Mouse (Mus musculus) lung, postnatal 0 days (tissue): ENCODE measurements around the gene Zfp36l1. TPM values are rescaled to one million over a fixed set of nuclear protein-coding genes. Genes with fewer than 3 reads are reported as not detected.

ENCODE experiments used
- ATAC-seq: fragments of 200-750 bp; cut with Nextera tagmentation; 2 replicates; pipeline ENCODE4 v1.8.0; 2017; ENCODE audit warnings: moderate library complexity
- DNase-seq: peaks from one replicate; pipeline ENCODE4 v3.0.0-alpha.2; 2016; ENCODE audit warnings: low spot score
- H3K27ac ChIP-seq: fragments of 300-500 bp; sonication (generic); 2 replicates; pipeline ENCODE4 v1.5.1; 2014; ENCODE audit warnings: antibody characterized with exemption, mild to moderate bottlenecking, low read length, mixed read lengths
- H3K27me3 ChIP-seq: fragments of 300-500 bp; sonication (generic); replicated peaks from 2 replicates; pipeline ENCODE4 v1.6.1; 2014; ENCODE audit warnings: low read length, mixed read lengths; ENCODE audit not compliant: insufficient read depth
- H3K36me3 ChIP-seq: fragments of 300-500 bp; sonication (generic); 2 replicates; pipeline ENCODE4 v1.6.1; 2014; ENCODE audit warnings: low read length, mixed read lengths; ENCODE audit not compliant: insufficient read depth
- H3K4me1 ChIP-seq: fragments of 300-500 bp; sonication (generic); 2 replicates; pipeline ENCODE4 v1.6.1; 2014; ENCODE audit warnings: antibody characterized with exemption, low read depth, low read length, mixed read lengths; ENCODE audit not compliant: insufficient read depth
- H3K4me2 ChIP-seq: fragments of 300-500 bp; sonication (generic); replicated peaks from 2 replicates; pipeline ENCODE4 v1.6.1; 2014; ENCODE audit warnings: low read depth, mild to moderate bottlenecking, low read length, moderate library complexity, mixed read lengths
- H3K4me3 ChIP-seq: fragments of 300-500 bp; sonication (generic); 2 replicates; pipeline ENCODE4 v1.5.1; 2014; ENCODE audit warnings: low read depth, low read length
- H3K9ac ChIP-seq: fragments of 300-500 bp; sonication (generic); replicated peaks from 2 replicates; pipeline ENCODE4 v1.6.1; 2014; ENCODE audit warnings: low read depth, mild to moderate bottlenecking
- H3K9me3 ChIP-seq: fragments of 300-500 bp; sonication (generic); 2 replicates; pipeline ENCODE4 v1.6.1; 2016; ENCODE audit warnings: low read length, mixed read lengths
- CTCF ChIP-seq: IDR thresholded peaks from 2 replicates; pipeline ENCODE4 v1.5.1; 2016; ENCODE audit warnings: antibody characterized with exemption, mild to moderate bottlenecking
- EP300 ChIP-seq: IDR thresholded peaks from 2 replicates; pipeline ENCODE4 v1.6.1; 2016; ENCODE audit warnings: antibody characterized with exemption, mild to moderate bottlenecking, control low read depth
- WGBS: fragments of 180-500 bp; shearing (Covaris S2); extraction: QIAGEN DNeasy Blood & Tissue Kit; methylation state at CpG from one replicate; pipeline ENCODE4 v1.1.7; 2014; 5-methylcytosine and 5-hydroxymethylcytosine counted together
- polyA plus RNA-seq: library from polyadenylated mRNA; unstranded; fragments of >200 nt; fragmentation: Nextera tagmentation; extraction: Ambion mirVana; gene quantifications from 2 replicates; pipeline ENCODE4 v1.2.1, GENCODE M21; 2015

Zfp36l1 gene
- polyA plus RNA-seq, 1 experiment from 2014 or later, result 123 TPM

DNA sequence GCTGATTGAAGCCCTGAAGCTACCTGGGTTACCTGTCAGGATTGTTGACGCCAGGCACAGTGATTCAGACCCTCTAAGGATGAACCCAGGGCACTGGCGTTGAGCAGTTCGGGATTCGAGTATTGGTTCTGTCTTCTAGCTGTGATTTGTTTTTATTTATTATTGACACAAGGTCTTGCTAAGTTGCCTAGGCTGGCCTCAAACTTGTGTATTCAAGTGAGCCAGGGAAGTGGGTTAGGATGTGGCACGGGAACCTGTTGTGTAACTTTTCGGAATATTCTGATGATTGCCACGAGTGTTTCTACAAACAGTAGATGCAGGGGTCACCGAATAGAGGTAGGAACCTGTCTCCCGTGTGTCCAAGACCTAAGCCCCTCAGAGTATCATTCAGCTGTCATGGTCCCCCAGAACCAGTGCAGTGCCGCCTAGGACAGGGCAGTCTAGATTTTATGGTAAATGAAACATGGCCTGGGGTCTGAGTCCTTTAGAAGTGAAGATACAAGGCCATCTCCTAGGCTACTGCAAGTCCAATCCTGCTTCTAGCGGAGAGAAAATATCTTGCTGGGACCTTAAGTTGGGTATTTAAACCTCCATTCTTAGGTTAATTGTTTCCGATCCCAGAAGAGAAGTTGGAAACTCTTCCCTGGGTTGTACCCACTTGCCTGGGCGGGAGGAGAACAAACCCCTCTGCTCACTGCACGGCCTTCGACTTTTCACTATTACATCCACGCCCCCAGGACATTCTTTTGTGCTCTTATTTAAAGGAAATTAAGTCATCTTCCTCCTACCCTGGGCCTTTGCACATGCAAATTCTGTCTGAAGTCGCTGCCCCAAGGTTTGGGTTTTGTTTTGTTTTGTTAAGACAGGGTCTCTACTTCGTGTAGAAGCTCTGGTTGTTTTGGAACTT is 3.6 kb upstream of the Zfp36l1 start:
- ATAC-seq, result no peak
- peaks cover 18% of the 10 kb centered on the region for H3K4me1 ChIP-seq
- WGBS, result 38% methylated on average over 18 of the region's 18 CpGs

DNA sequence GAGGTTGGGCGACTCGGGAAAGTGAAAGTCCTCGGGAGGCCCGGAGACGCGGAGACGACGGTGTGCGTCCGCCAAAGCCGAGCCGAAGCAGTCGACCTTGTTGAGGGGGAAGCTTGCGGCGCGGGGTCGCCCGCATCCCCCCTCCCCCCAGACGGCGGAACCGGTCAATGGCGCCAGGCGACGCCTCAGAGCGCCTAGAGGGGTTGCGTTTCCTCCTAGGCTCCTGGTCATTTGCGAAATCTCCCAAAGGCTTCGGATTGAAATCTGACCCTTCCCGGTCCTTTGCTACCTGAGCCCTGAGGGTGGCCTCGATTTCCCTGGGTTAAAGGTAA is 3.0 kb upstream of the Zfp36l1 start:
- DNase-seq (no peak), ATAC-seq (no peak)
- H3K36me3 ChIP-seq, result no peaks in the 10 kb centered on the region
- WGBS, result 0% methylated on average over 30 of the region's 30 CpGs
- H3K9ac ChIP-seq, result peak overlapping the region; percentile 88
- peaks cover 18% of the 10 kb centered on the region for H3K4me1 ChIP-seq
- H3K4me3 ChIP-seq, result peak overlapping the region; percentile 81
- peak overlapping the region; percentile 81 for H3K4me2 ChIP-seq
- peak overlapping the region; percentile 100 for H3K27ac ChIP-seq
- TF ChIP-seq CTCF (no peak), EP300 (no peak)
- no peaks in the 10 kb centered on the region for H3K27me3 ChIP-seq
- H3K9me3 ChIP-seq, result no peaks in the 10 kb centered on the region

More for the DNA sequence above, 3.6 kb upstream of the Zfp36l1 start:
- H3K9me3 ChIP-seq, result no peaks in the 10 kb centered on the region
- H3K4me3 ChIP-seq, result peak overlapping the region; percentile 81
- peak overlapping the region; percentile 100 for H3K27ac ChIP-seq
- peak overlapping the region; percentile 88 for H3K9ac ChIP-seq
- peak; percentile 56 for DNase-seq
- peak overlapping the region; percentile 81 for H3K4me2 ChIP-seq
- H3K27me3 ChIP-seq, result no peaks in the 10 kb centered on the region
- no peak for TF ChIP-seq CTCF
- no peak; the same call in 1 of the 2 replicates for TF ChIP-seq EP300
- no peaks in the 10 kb centered on the region for H3K36me3 ChIP-seq

DNA sequence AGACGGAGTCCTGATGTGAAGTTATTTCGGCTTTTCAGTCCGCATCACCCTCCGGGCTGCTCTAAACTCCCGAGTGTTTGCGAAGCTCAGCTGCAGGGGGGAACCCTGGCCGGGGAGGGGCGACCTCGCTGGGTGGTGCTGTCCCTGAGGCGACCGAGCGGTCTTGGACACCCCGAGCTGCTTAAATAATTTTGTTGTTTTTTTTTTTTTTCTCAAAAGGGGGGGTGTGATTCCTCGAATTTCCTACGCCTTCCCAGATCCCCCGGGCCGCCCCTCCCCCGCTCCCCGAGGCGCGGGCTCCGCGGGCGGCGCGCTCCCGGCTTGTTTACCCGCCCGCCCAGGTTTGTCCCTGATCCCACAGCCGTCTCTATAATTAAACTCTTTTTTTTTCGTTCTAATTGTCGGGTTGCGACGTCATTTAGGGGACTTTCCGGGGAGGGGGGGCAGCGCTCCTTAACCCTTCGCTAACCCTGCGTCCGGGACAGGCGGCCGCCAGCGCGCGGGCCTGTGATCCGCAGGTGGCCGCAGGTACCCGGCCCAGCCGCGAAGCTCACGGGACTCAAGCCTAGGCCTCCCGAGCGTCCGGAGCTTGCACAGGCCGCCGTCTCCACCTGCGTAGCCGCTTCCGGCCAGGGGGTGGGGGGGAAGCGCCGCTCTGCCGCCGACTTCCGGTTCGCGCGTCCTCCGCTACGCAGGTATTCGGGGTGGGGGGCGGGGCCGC is 2.5 kb upstream of the Zfp36l1 start:
- Histone ChIP-seq H3K4me2 (peak overlapping the region; percentile 81), H3K27ac (peak overlapping the region; percentile 100), H3K27me3 (no peaks in the 10 kb centered on the region), H3K4me1 (peaks cover 18% of the 10 kb centered on the region), H3K9me3 (no peaks in the 10 kb centered on the region), H3K36me3 (peaks cover under 1% of the 10 kb centered on the region; the same call in 1 of the 2 replicates), H3K9ac (peak overlapping the region; percentile 88), H3K4me3 (peak overlapping the region; percentile 81)
- ATAC-seq (peak; percentile 67), DNase-seq (peak; percentile 92)
- TF ChIP-seq EP300 (no peak), CTCF (peak; percentile 12; the same call in 1 of the 2 replicates)
- WGBS, result under 1% methylated on average over 59 of the region's 71 CpGs

DNA sequence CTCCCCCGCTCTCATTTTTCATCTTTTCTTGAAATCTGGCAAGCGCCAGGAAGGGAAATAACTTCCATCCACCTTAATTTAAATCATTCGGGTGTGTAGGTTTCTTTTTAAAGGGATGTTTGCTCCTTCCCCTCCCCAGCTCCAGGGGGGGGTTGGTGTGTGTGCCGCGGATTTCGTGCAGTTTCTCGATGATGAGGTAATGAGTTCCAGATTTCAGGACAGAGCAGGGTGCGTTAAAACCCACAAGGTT is 2.0 kb upstream of the Zfp36l1 start:
- Histone ChIP-seq H3K36me3 (peaks cover 5% of the 10 kb centered on the region), H3K4me2 (peak overlapping the region; percentile 81), H3K4me3 (peak overlapping the region; percentile 81), H3K27ac (peak overlapping the region; percentile 100), H3K9me3 (no peaks in the 10 kb centered on the region), H3K9ac (peak overlapping the region; percentile 88), H3K27me3 (no peaks in the 10 kb centered on the region), H3K4me1 (peaks cover 18% of the 10 kb centered on the region)
- TF ChIP-seq CTCF, result no peak
- no peak for TF ChIP-seq EP300
- WGBS, result 1% methylated on average over 8 of the region's 8 CpGs
- ATAC-seq (no peak), DNase-seq (no peak)

GRCm38 (mm10) chr12:80114031-80114891 is 1.4 kb upstream of the Zfp36l1 start:
- under 1% methylated on average over 51 of the region's 51 CpGs for WGBS
- DNase-seq (peak; percentile 98), ATAC-seq (peak; percentile 46)
- Histone ChIP-seq H3K27ac (peak overlapping the region; percentile 100), H3K4me1 (peaks cover 18% of the 10 kb centered on the region), H3K9ac (peak overlapping the region; percentile 88), H3K4me2 (peak overlapping the region; percentile 81), H3K4me3 (peak overlapping the region; percentile 81), H3K9me3 (no peaks in the 10 kb centered on the region), H3K36me3 (peaks cover 9% of the 10 kb centered on the region), H3K27me3 (no peaks in the 10 kb centered on the region)
- TF ChIP-seq EP300 (peak; percentile 79), CTCF (no peak)
